Mouse (Mus musculus): ENCODE data around the gene Ly6g6e. TPM values are rescaled to one million over a fixed set of nuclear protein-coding genes. Genes with fewer than 3 reads are reported as not detected.

Gene Ly6g6e
- polyA plus RNA-seq, 1 experiment: 3.4 TPM

GRCm38 (mm10) chr17:35057090-35057489 is 19.6 kb upstream of the Ly6g6e start:
- Histone ChIP-seq H3K4me3 (ENCODE audit: control insufficient read depth, insufficient read depth, low read length) (no peak overlapping the region), H3K27me3 (ENCODE audit: control insufficient read depth, insufficient read depth, low read length) (no peaks in the 10 kb centered on the region), H3K27ac (ENCODE audit: control insufficient read depth, insufficient read depth, low read length) (no peak overlapping the region), H3K4me1 (replicated peaks; ENCODE audit: control insufficient read depth, insufficient read depth, low read length) (peaks cover 22% of the 10 kb centered on the region), H3K36me3 (ENCODE audit: control insufficient read depth, insufficient read depth, low read length) (peaks cover 55% of the 10 kb centered on the region)
- no peak for DNase-seq
- TF ChIP-seq CTCF (IDR thresholded peaks at IDR 0.05; ENCODE audit: borderline replicate concordance, control insufficient read depth, extremely low read depth, insufficient read depth, low read length, poor library complexity) (no peak), POLR2A (IDR thresholded peaks at IDR 0.05; ENCODE audit: control insufficient read depth, extremely low read depth, insufficient read depth, low read length, poor library complexity) (no peak)
- 29% methylated on average over 3 of the region's 3 CpGs for WGBS

- no peak for DNase-seq
- Histone ChIP-seq H3K27ac (ENCODE audit: control insufficient read depth, insufficient read depth, low read length) (no peak overlapping the region), H3K36me3 (ENCODE audit: control insufficient read depth, insufficient read depth, low read length) (peaks cover 45% of the 10 kb centered on the region), H3K27me3 (ENCODE audit: control insufficient read depth, insufficient read depth, low read length) (no peaks in the 10 kb centered on the region), H3K4me3 (ENCODE audit: control insufficient read depth, insufficient read depth, low read length) (no peak overlapping the region), H3K4me1 (replicated peaks; ENCODE audit: control insufficient read depth, insufficient read depth, low read length) (peaks cover 12% of the 10 kb centered on the region)
- 88% methylated on average over 9 of the region's 9 CpGs for WGBS
- no peak for TF ChIP-seq CTCF (IDR thresholded peaks at IDR 0.05; ENCODE audit: borderline replicate concordance, control insufficient read depth, extremely low read depth, insufficient read depth, low read length, poor library complexity)
- TF ChIP-seq POLR2A (IDR thresholded peaks at IDR 0.05; ENCODE audit: control insufficient read depth, extremely low read depth, insufficient read depth, low read length, poor library complexity): no peak
Measured at GRCm38 (mm10) chr17:35058316-35058715, 18.4 kb upstream of the Ly6g6e start.

GRCm38 (mm10) chr17:35058911-35059892 is 17.5 kb upstream of the Ly6g6e start, which contains the start of gene Ddah2:
TSS of gene Ddah2 (plus strand) at chr17:35059035.
- TF ChIP-seq CTCF (IDR thresholded peaks at IDR 0.05; ENCODE audit: borderline replicate concordance, control insufficient read depth, extremely low read depth, insufficient read depth, low read length, poor library complexity) (peak; percentile 97), POLR2A (IDR thresholded peaks at IDR 0.05; ENCODE audit: control insufficient read depth, extremely low read depth, insufficient read depth, low read length, poor library complexity) (0 out of 2 replicates have a peak, but pooled peaks have one; percentile 47)
- Histone ChIP-seq H3K27ac (ENCODE audit: control insufficient read depth, insufficient read depth, low read length) (peak within 1 kb of the TSS; percentile 6; the same call in 1 of the 2 replicates), H3K4me3 (ENCODE audit: control insufficient read depth, insufficient read depth, low read length) (peak within 1 kb of the TSS; percentile 71), H3K27me3 (ENCODE audit: control insufficient read depth, insufficient read depth, low read length) (no peaks in the 10 kb centered on the region; the same call in 1 of the 2 replicates), H3K4me1 (replicated peaks; ENCODE audit: control insufficient read depth, insufficient read depth, low read length) (peaks cover 12% of the 10 kb centered on the region), H3K36me3 (ENCODE audit: control insufficient read depth, insufficient read depth, low read length) (peaks cover 36% of the 10 kb centered on the region)
- 1% methylated on average over 57 of the region's 57 CpGs for WGBS
- peak; percentile 93 for DNase-seq

- H3K36me3 ChIP-seq (ENCODE audit: control insufficient read depth, insufficient read depth, low read length): peaks cover 30% of the 10 kb centered on the region
- no peak overlapping the region for H3K4me3 ChIP-seq (ENCODE audit: control insufficient read depth, insufficient read depth, low read length)
- no peak for DNase-seq
- TF ChIP-seq POLR2A (IDR thresholded peaks at IDR 0.05; ENCODE audit: control insufficient read depth, extremely low read depth, insufficient read depth, low read length, poor library complexity) (no peak), CTCF (IDR thresholded peaks at IDR 0.05; ENCODE audit: borderline replicate concordance, control insufficient read depth, extremely low read depth, insufficient read depth, low read length, poor library complexity) (no peak)
- H3K27ac ChIP-seq (ENCODE audit: control insufficient read depth, insufficient read depth, low read length): no peak overlapping the region
- H3K27me3 ChIP-seq (ENCODE audit: control insufficient read depth, insufficient read depth, low read length): peaks cover 6% of the 10 kb centered on the region
- peaks cover 14% of the 10 kb centered on the region for H3K4me1 ChIP-seq (replicated peaks; ENCODE audit: control insufficient read depth, insufficient read depth, low read length)
- 73% methylated on average over 14 of the region's 14 CpGs for WGBS
Measured at GRCm38 (mm10) chr17:35060071-35060470, 16.6 kb upstream of the Ly6g6e start.

GRCm38 (mm10) chr17:35060737-35061297 is 15.9 kb upstream of the Ly6g6e start:
- DNase-seq: no peak
- no peak for TF ChIP-seq POLR2A (IDR thresholded peaks at IDR 0.05; ENCODE audit: control insufficient read depth, extremely low read depth, insufficient read depth, low read length, poor library complexity)
- TF ChIP-seq CTCF (IDR thresholded peaks at IDR 0.05; ENCODE audit: borderline replicate concordance, control insufficient read depth, extremely low read depth, insufficient read depth, low read length, poor library complexity): no peak
- H3K27me3 ChIP-seq (ENCODE audit: control insufficient read depth, insufficient read depth, low read length): peaks cover 12% of the 10 kb centered on the region
- peaks cover 21% of the 10 kb centered on the region for H3K4me1 ChIP-seq (replicated peaks; ENCODE audit: control insufficient read depth, insufficient read depth, low read length)
- H3K4me3 ChIP-seq (ENCODE audit: control insufficient read depth, insufficient read depth, low read length): no peak overlapping the region
- 89% methylated on average over 22 of the region's 22 CpGs for WGBS
- no peak overlapping the region for H3K27ac ChIP-seq (ENCODE audit: control insufficient read depth, insufficient read depth, low read length)
- peaks cover 23% of the 10 kb centered on the region for H3K36me3 ChIP-seq (ENCODE audit: control insufficient read depth, insufficient read depth, low read length)

GRCm38 (mm10) chr17:35061299-35061698 is 15.4 kb upstream of the Ly6g6e start:
- Histone ChIP-seq H3K4me3 (ENCODE audit: control insufficient read depth, insufficient read depth, low read length) (no peak overlapping the region), H3K4me1 (replicated peaks; ENCODE audit: control insufficient read depth, insufficient read depth, low read length) (peaks cover 21% of the 10 kb centered on the region), H3K27ac (ENCODE audit: control insufficient read depth, insufficient read depth, low read length) (no peak overlapping the region), H3K36me3 (ENCODE audit: control insufficient read depth, insufficient read depth, low read length) (peaks cover 18% of the 10 kb centered on the region), H3K27me3 (ENCODE audit: control insufficient read depth, insufficient read depth, low read length) (peaks cover 16% of the 10 kb centered on the region)
- TF ChIP-seq POLR2A (IDR thresholded peaks at IDR 0.05; ENCODE audit: control insufficient read depth, extremely low read depth, insufficient read depth, low read length, poor library complexity) (no peak), CTCF (IDR thresholded peaks at IDR 0.05; ENCODE audit: borderline replicate concordance, control insufficient read depth, extremely low read depth, insufficient read depth, low read length, poor library complexity) (no peak)
- 98% methylated on average over 8 of the region's 8 CpGs for WGBS
- no peak for DNase-seq

Data from thymus, adult 2 months (tissue).